Comparison of ENCODE assay signal across 19 mouse cellular contexts in the genomic region with DNA sequence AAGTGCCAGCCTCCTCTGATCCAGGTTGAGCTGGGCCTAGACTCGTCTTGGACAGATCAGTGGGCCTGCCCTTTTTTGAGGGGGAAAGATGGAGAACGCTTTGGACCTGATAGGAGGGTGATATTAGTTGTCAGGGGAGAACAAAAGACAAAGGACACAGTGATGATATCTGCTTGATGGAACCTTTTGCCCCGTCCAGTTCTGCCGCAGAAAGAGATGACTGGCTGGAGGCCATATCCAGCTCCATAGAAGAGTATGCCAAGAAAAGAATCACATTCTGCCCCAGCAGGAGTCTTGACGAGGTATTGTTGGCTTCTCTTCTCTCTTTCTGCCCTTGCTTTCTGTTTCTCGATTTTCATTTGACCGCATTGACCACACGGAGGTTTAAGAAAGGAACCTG. TPM values are rescaled to one million over a fixed set of nuclear protein-coding genes. Genes with fewer than 3 reads are reported as not detected.
DNase-seq lines count a peak whose midpoint lies in the region; ATAC-seq lines count a peak whose summit lies in the region.
"Had no signal": no experiment of that assay in that cellular context is flagged by ENCODE, and none has a peak within 500 bp of the region (broad histone marks: within the 10 kb centered on the region; RNA-seq: fewer than 3 reads in every experiment).

No protein-coding gene starts in this region.

- 0 out of 2 replicates have a peak overlapping the region, but pooled peaks have one; percentile 26 for H3K27ac ChIP-seq in hindbrain, embryonic 10.5 days
- H3K27ac ChIP-seq in hindbrain, embryonic 12.5 days: no peak overlapping the region
- H3K27ac ChIP-seq: gastrocnemius, adult 2 months had no signal

- H3K9me3 ChIP-seq in hindbrain, embryonic 10.5 days: no peaks in the 10 kb centered on the region
- H3K9me3 ChIP-seq in hindbrain, embryonic 12.5 days (replicated peaks): no peaks in the 10 kb centered on the region
- H3K9me3 ChIP-seq: embryonic facial prominence, embryonic 15.5 days had no signal

- H3K27me3 ChIP-seq in hindbrain, embryonic 10.5 days (ENCODE audit: insufficient read depth, poor library complexity, severe bottlenecking): no peaks in the 10 kb centered on the region
- H3K27me3 ChIP-seq in hindbrain, embryonic 12.5 days: no peaks in the 10 kb centered on the region
- H3K27me3 ChIP-seq: embryonic facial prominence, embryonic 15.5 days had no signal

- no peak overlapping the region for H3K9ac ChIP-seq in hindbrain, embryonic 12.5 days
- H3K9ac ChIP-seq: embryonic facial prominence, embryonic 15.5 days had no signal

- no peak for DNase-seq in hindbrain, embryonic 10.5 days (ENCODE audit: low spot score)
- DNase-seq in testis, postnatal 14 days (ENCODE audit: low spot score): peak; percentile 60
- DNase-seq in testis, postnatal 10 days (ENCODE audit: low spot score): no peak
- DNase-seq in cerebellum, postnatal 14 days: peak; percentile 63 to 69
- DNase-seq in heart, adult 8-10 months (ENCODE audit: low spot score): no peak
- no peak for DNase-seq in ovary, postnatal 36 days (ENCODE audit: low spot score)
- DNase-seq: adrenal gland, postnatal 25 days; gastrocnemius, adult 2 months; kidney, adult 18-20 months; kidney, postnatal 4 days; lung, postnatal 10 days; spleen, adult 18-20 months had no signal

- 74% methylated on average over 8 of the region's 8 CpGs for WGBS in hindbrain, embryonic 10.5 days
- 81% methylated on average over 8 of the region's 8 CpGs for WGBS in hindbrain, embryonic 12.5 days

- no peak for ATAC-seq in hindbrain, embryonic 12.5 days (ENCODE audit: low FRiP score)
- ATAC-seq: CD4-positive, CD25-positive, alpha-beta regulatory T cell, adult 4 months; forebrain, embryonic 14.5 days; inflammation-experienced regulatory T-cells, adult 6 months had no signal

- peaks cover 56% of the 10 kb centered on the region for H3K36me3 ChIP-seq in hindbrain, embryonic 10.5 days
- peaks cover 5% of the 10 kb centered on the region; the same call in 1 of the 2 replicates for H3K36me3 ChIP-seq in hindbrain, embryonic 12.5 days
- H3K36me3 ChIP-seq: embryonic facial prominence, embryonic 15.5 days had no signal

- peaks cover 8% of the 10 kb centered on the region; the same call in 1 of the 2 replicates for H3K4me1 ChIP-seq in hindbrain, embryonic 10.5 days (replicated peaks)
- H3K4me1 ChIP-seq in hindbrain, embryonic 12.5 days: 0 out of 2 replicates have a peak, but pooled peaks cover 4% of the 10 kb centered on the region

- no peak overlapping the region for H3K4me3 ChIP-seq in hindbrain, embryonic 10.5 days
- H3K4me3 ChIP-seq in hindbrain, embryonic 12.5 days: no peak overlapping the region
- H3K4me3 ChIP-seq: embryonic facial prominence, embryonic 15.5 days; gastrocnemius, adult 2 months had no signal

- no peak overlapping the region for H3K4me2 ChIP-seq in hindbrain, embryonic 12.5 days (replicated peaks)
- H3K4me2 ChIP-seq: embryonic facial prominence, embryonic 15.5 days; heart, embryonic 11.5 days; midbrain, embryonic 11.5 days had no signal

RNA-seq across cellular contexts. Expression of a gene that starts 14.7 kb away (rescaled TPM):
- 12.1 and 13.6 TPM in 2 replicates for polyA plus RNA-seq in hindbrain, embryonic 10.5 days (2016; fragmentation: Nextera tagmentation; extraction: Ambion mirVana)
- 12.2 and 12.3 TPM in 2 replicates for polyA plus RNA-seq in hindbrain, embryonic 12.5 days (2016; fragmentation: Nextera tagmentation; extraction: Ambion mirVana)
- total RNA-seq in heart, adult 8-10 months (2022): 1 to 10 TPM; 5.7 to 6.4 (median 6.0) TPM

Comparison
In these comparisons a context has a peak if more than half of its experiments do, and no peak if none do; other contexts are left out.
1. DNase-seq: peak in testis, postnatal 14 days (single experiment) and cerebellum, postnatal 14 days (2 of 2); none in hindbrain, embryonic 10.5 days (single experiment), testis, postnatal 10 days (single experiment), heart, adult 8-10 months (single experiment) and ovary, postnatal 36 days (single experiment).